Mouse (Mus musculus) MEL (cell line): ENCODE results near the gene Efcab5.

Source experiments
- CHD1 ChIP-seq: IDR thresholded peaks from 2 replicates; pipeline ENCODE4 v1.6.1; 2012; ENCODE audit warnings: low read depth, mild to moderate bottlenecking, inconsistent platforms, low read length, improper control_type of control experiment
- CTCF ChIP-seq, 3 experiments: IDR thresholded peaks in 2 of 3; conservative IDR thresholded peaks in 1 of 3; 2 replicates each; pipeline ENCODE4 v1.5.1; 2011 to 2012; ENCODE audit warnings: low read length in 3 of 3, low read depth in 2 of 3, mild to moderate bottlenecking in 2 of 3, improper control_type of control experiment in 1 of 3, inconsistent platforms in 1 of 3, mixed read lengths in 1 of 3, moderate library complexity in 1 of 3; ENCODE audit not compliant: control insufficient read depth in 1 of 3, insufficient read depth in 1 of 3, poor library complexity in 1 of 3, severe bottlenecking in 1 of 3
- E2F4 ChIP-seq: IDR thresholded peaks from 2 replicates; pipeline ENCODE4 v1.6.1; 2011; ENCODE audit warnings: low read depth, low read length, improper control_type of control experiment, borderline replicate concordance
- EP300 ChIP-seq, 2 experiments: IDR thresholded peaks; 2 replicates each; pipeline ENCODE4 v1.6.1; 2011; ENCODE audit warnings: improper control_type of control experiment in 2 of 2, low read length in 2 of 2, low read depth in 1 of 2, mild to moderate bottlenecking in 1 of 2
- NELFE ChIP-seq: IDR thresholded peaks from 2 replicates; pipeline ENCODE4 v1.6.1; 2011; ENCODE audit warnings: low read depth, low read length, improper control_type of control experiment
- POLR2A ChIP-seq, 2 experiments: IDR thresholded peaks; 2 replicates each; pipeline ENCODE4 v1.6.1; 2011 to 2012; ENCODE audit warnings: low read length in 2 of 2, mild to moderate bottlenecking in 2 of 2, control low read depth in 1 of 2, improper control_type of control experiment in 1 of 2, low read depth in 1 of 2, moderate library complexity in 1 of 2; ENCODE audit not compliant: control insufficient read depth in 1 of 2, insufficient read depth in 1 of 2, poor library complexity in 1 of 2
- ZC3H11A ChIP-seq: IDR thresholded peaks from 2 replicates; pipeline ENCODE4 v1.6.1; 2012; ENCODE audit warnings: low read depth, mild to moderate bottlenecking, inconsistent platforms, low read length, improper control_type of control experiment

DNA sequence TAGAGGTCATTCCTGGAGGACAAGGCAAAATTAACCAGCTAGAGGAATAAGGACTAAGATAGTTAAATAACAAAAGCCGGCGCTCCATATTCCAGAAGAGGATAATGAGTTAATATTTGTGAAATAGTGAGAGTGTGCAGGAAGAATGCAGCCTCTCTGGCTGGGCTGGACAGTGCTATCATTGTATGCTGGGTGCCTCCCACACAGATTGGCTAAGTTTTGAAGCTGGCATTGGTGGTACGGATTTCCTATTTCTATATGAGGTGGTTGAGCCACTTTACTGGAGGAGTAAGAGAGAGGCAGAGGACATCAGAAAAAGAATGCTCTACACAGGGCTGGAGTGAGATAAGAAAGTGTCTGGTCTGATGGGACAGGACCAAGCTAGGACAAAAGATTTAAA lies 9.0 kb downstream of the Efcab5 start:
- TF ChIP-seq CTCF (IDR thresholded peaks at IDR 0.05 in 2 of 3, conservative IDR thresholded peaks at IDR 0.05 in 1 of 3; ENCODE audit: control insufficient read depth in 1 of 3, insufficient read depth in 1 of 3, low read depth in 2 of 3, low read length in 3 of 3, poor library complexity in 1 of 3, severe bottlenecking in 1 of 3) (no peak), CHD1 (no peak), EP300 (IDR thresholded peaks at IDR 0.05; ENCODE audit: low read depth in 1 of 2, low read length in 2 of 2) (no peak), NELFE (no peak), POLR2A (IDR thresholded peaks at IDR 0.05; ENCODE audit: control insufficient read depth in 1 of 2, insufficient read depth in 1 of 2, low read depth in 1 of 2, low read length in 2 of 2, poor library complexity in 1 of 2) (no peak), ZC3H11A (no peak), E2F4 (no peak)
